Mouse (Mus musculus) urinary bladder, postnatal 4 days (tissue): Measurements from ENCODE around the gene Pcolce2.
"Not testable (repeated sequence)": the region's sequence is repeated elsewhere in the genome, so short reads cannot be mapped to it uniquely, and the experiment has no call there.

Source experiments
- DNase-seq, 2 experiments: peaks; one replicate each; pipeline ENCODE4 v3.0.0; 2021 to 2022; ENCODE audit warnings: low spot score in 2 of 2

The Pcolce2 gene

GRCm38 (mm10) chr9:95637271-95638181 lies at the start of gene Pcolce2:
Gene Pcolce2, plus strand, starts transcription at chr9:95637601.
- DNase-seq, result no peak

- no peak for DNase-seq
These were observed 49.3 kb upstream of the Pcolce2 start for GRCm38 (mm10) chr9:95588070-95588469.

- DNase-seq, result no peak
These were observed 43.1 kb upstream of the Pcolce2 start for GRCm38 (mm10) chr9:95594291-95594690.

- DNase-seq, result no peak
These were observed 39.8 kb upstream of the Pcolce2 start for GRCm38 (mm10) chr9:95597466-95598178.

GRCm38 (mm10) chr9:95598179-95598721 lies 39.2 kb upstream of the Pcolce2 start:
- peak in 1 of 2 experiments; percentile 39 for DNase-seq

- peak in 1 of 2 experiments; percentile 42 for DNase-seq
These were observed 38.0 kb upstream of the Pcolce2 start for GRCm38 (mm10) chr9:95599399-95599798.

GRCm38 (mm10) chr9:95602849-95603248 lies 34.6 kb upstream of the Pcolce2 start:
- no peak for DNase-seq

- peak in 1 of 2 experiments; percentile 50 for DNase-seq
These were observed 34.1 kb upstream of the Pcolce2 start for GRCm38 (mm10) chr9:95603316-95603715.

- no peak for DNase-seq
These were observed 30.2 kb upstream of the Pcolce2 start for GRCm38 (mm10) chr9:95607196-95607595.

- DNase-seq, result no peak
These were observed 25.1 kb upstream of the Pcolce2 start for GRCm38 (mm10) chr9:95612246-95612768.

- no peak for DNase-seq
These were observed 23.8 kb upstream of the Pcolce2 start for GRCm38 (mm10) chr9:95613426-95614127.

- DNase-seq, result no peak
These were observed 22.4 kb upstream of the Pcolce2 start for GRCm38 (mm10) chr9:95614861-95615615.

- no peak for DNase-seq
These were observed 21.4 kb upstream of the Pcolce2 start for GRCm38 (mm10) chr9:95615961-95616360.

- DNase-seq, result no peak
These were observed 18.8 kb upstream of the Pcolce2 start for GRCm38 (mm10) chr9:95618572-95618971.

GRCm38 (mm10) chr9:95624072-95624471 lies 13.3 kb upstream of the Pcolce2 start:
- no peak for DNase-seq

- no peak for DNase-seq
These were observed 8.9 kb upstream of the Pcolce2 start for GRCm38 (mm10) chr9:95628439-95628948.

- not testable (repeated sequence) for DNase-seq
These were observed 7.8 kb upstream of the Pcolce2 start for GRCm38 (mm10) chr9:95629561-95629960.

- no peak for DNase-seq
These were observed 1.0 kb upstream of the Pcolce2 start for GRCm38 (mm10) chr9:95636395-95636794.

- no peak for DNase-seq
These were observed 2.5 kb downstream of the Pcolce2 start for GRCm38 (mm10) chr9:95639919-95640318.

GRCm38 (mm10) chr9:95645926-95646325 lies 8.5 kb downstream of the Pcolce2 start:
- no peak for DNase-seq

- no peak for DNase-seq
These were observed 16.0 kb downstream of the Pcolce2 start for GRCm38 (mm10) chr9:95653363-95653762.
